Mouse (Mus musculus) ES-E14 (cell line): Measurements from ENCODE around the gene Insm1.

Experiments
- HCFC1 ChIP-seq: IDR thresholded peaks from 2 replicates; pipeline ENCODE4 v1.6.1; 2012; ENCODE audit warnings: low read length, inconsistent platforms, borderline replicate concordance; ENCODE audit not compliant: insufficient read depth
- MAFK ChIP-seq: IDR thresholded peaks from 2 replicates; pipeline ENCODE4 v1.6.1; 2014; ENCODE audit warnings: mild to moderate bottlenecking, low read depth, low read length, inconsistent platforms; ENCODE audit not compliant: insufficient read depth
- ZC3H11A ChIP-seq: IDR thresholded peaks from 2 replicates; pipeline ENCODE4 v1.6.1; 2012; ENCODE audit warnings: low read depth, mild to moderate bottlenecking, inconsistent platforms, low read length, borderline replicate concordance
- ZNF384 ChIP-seq: IDR thresholded peaks from 2 replicates; pipeline ENCODE4 v1.6.1; 2012; ENCODE audit warnings: low read depth, low read length, inconsistent platforms

DNA sequence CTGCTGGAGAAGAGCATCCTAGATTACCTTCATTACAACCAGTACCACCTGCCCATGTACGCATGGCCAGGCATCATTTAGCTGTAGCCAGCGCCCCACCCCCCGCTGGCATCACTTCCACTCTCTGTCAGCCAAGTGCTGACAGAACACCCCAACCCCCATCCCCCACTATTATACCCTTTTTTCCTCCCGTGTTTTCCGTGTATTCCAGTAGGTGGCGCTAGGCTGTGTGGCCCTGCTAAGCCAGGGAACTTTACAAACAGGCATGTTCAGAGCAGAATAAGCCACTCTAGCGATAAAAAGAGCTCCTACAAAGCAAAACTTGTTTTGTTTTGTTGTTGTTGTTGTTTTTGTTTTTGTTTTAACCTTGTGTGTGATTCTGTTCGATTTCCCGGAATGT, 7.0 kb upstream of the Insm1 start:
- TF ChIP-seq ZNF384, result no peak
- no peak for TF ChIP-seq MAFK
- peak; percentile 22; the same call in 1 of the 2 replicates for TF ChIP-seq ZC3H11A
- TF ChIP-seq HCFC1, result no peak
